ENCODE assay signal across 9 mouse cellular contexts in the genomic region with DNA sequence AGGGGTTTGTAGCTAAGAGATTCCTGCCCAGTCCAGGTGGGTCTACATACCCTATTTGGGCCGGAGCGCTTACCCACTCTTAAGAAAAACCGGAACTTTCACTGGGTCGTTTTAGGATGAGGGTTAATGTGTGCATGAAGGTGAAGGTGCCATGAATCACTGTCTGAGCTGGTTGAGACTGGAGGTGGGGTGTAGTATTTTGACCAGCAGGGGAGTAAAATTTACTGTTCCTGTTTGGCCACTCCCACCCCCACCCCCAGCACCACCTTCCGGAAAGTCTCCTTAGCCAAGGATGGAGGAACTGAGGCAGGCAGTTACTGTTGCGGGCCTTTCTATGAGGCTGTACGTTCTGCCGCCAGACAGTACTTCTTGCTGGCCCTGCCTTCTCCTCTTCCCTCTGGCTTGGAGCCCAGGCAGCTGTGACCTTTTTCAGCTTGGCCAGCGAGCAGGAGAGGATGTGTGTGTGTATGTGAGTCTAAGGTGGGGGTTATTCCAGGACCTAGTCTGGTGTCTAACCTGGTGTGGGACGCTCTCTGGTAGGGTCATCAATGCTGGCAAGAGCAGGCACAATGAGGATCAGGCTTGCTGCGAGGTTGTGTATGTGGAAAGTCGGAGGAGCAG. TPM values are rescaled to one million over a fixed set of nuclear protein-coding genes. Genes with fewer than 3 reads are reported as not detected.
DNase-seq lines count a peak whose midpoint lies in the region; ATAC-seq and TF ChIP-seq lines count a peak whose summit lies in the region.
"Had no signal": no experiment of that assay in that cellular context is flagged by ENCODE, and none has a peak within 500 bp of the region (broad histone marks: within the 10 kb centered on the region; RNA-seq: fewer than 3 reads in every experiment).

No protein-coding gene starts in this region.

- no peak for DNase-seq in layer of hippocampus, adult 2 months (ENCODE audit: low spot score in 2 of 2)
- no peak for DNase-seq in layer of hippocampus, postnatal 10 days (ENCODE audit: low spot score in 2 of 2)
- peak; percentile 90 for DNase-seq in gastrocnemius, adult 18-20 months (ENCODE audit: low spot score)
- no peak for DNase-seq in left cerebral cortex, postnatal 14 days (ENCODE audit: low spot score in 2 of 2)
- no peak for DNase-seq in spleen, postnatal 10 days (ENCODE audit: low spot score in 2 of 2)

- H3K9me3 ChIP-seq in hindbrain, embryonic 16.5 days (ENCODE audit: control insufficient read depth, low read length) = no peaks in the 10 kb centered on the region
- H3K9me3 ChIP-seq in liver, embryonic 15.5 days (replicated peaks) = no peaks in the 10 kb centered on the region
- no peaks in the 10 kb centered on the region for H3K9me3 ChIP-seq in stomach, embryonic 14.5 days (ENCODE audit: control insufficient read depth, low read depth, low read length)

- H3K27me3 ChIP-seq in hindbrain, embryonic 16.5 days (replicated peaks; ENCODE audit: control insufficient read depth, insufficient read depth, low read length) = peaks cover 49% of the 10 kb centered on the region
- peaks cover 99% of the 10 kb centered on the region for H3K27me3 ChIP-seq in liver, embryonic 15.5 days
- 0 out of 2 replicates have a peak, but pooled peaks cover 34% of the 10 kb centered on the region for H3K27me3 ChIP-seq in stomach, embryonic 14.5 days (ENCODE audit: control insufficient read depth, insufficient read depth, low read length)

- 18% methylated on average over 12 of the region's 12 CpGs for WGBS in hindbrain, embryonic 16.5 days
- 17% methylated on average over 12 of the region's 12 CpGs for WGBS in liver, embryonic 15.5 days (ENCODE audit: insufficient replicate concordance)
- 19% methylated on average over 12 of the region's 12 CpGs for WGBS in stomach, embryonic 14.5 days

- no peak overlapping the region for H3K27ac ChIP-seq in layer of hippocampus, adult 2 months
- no peak overlapping the region for H3K27ac ChIP-seq in hindbrain, embryonic 16.5 days (ENCODE audit: low read depth, low read length)
- H3K27ac ChIP-seq in liver, embryonic 15.5 days (replicated peaks) = no peak overlapping the region
- H3K27ac ChIP-seq in stomach, embryonic 14.5 days (ENCODE audit: low read length) = no peak overlapping the region

- no peaks in the 10 kb centered on the region for H3K36me3 ChIP-seq in hindbrain, embryonic 16.5 days (ENCODE audit: control insufficient read depth, insufficient read depth, low read length)
- H3K36me3 ChIP-seq in liver, embryonic 15.5 days (replicated peaks) = no peaks in the 10 kb centered on the region
- no peaks in the 10 kb centered on the region for H3K36me3 ChIP-seq in stomach, embryonic 14.5 days (ENCODE audit: control insufficient read depth, insufficient read depth, low read length)

- intact Hi-C loops in left cerebral cortex, postnatal 14 days (cut with DNase I) = loop anchor here (5.0 kb wide), 1 partner anchor 280 kb away; no protein-coding TSS in a partner anchor

- no peak for TF ChIP-seq CTCF in layer of hippocampus, adult 2 months (conservative IDR thresholded peaks at IDR 0.05)

- H3K4me3 ChIP-seq in layer of hippocampus, adult 2 months = peak overlapping the region; percentile 49; the same call in 1 of the 2 replicates
- H3K4me3 ChIP-seq in hindbrain, embryonic 16.5 days (ENCODE audit: low read length) = no peak overlapping the region
- peak overlapping the region; percentile 52; the same call in 1 of the 2 replicates for H3K4me3 ChIP-seq in liver, embryonic 15.5 days (replicated peaks)
- peak overlapping the region; percentile 39 for H3K4me3 ChIP-seq in stomach, embryonic 14.5 days (ENCODE audit: low read depth, low read length)

- no peak overlapping the region for H3K9ac ChIP-seq in hindbrain, embryonic 16.5 days (ENCODE audit: low read depth, low read length)
- no peak overlapping the region for H3K9ac ChIP-seq in liver, embryonic 15.5 days
- H3K9ac ChIP-seq in stomach, embryonic 14.5 days (replicated peaks; ENCODE audit: low read depth, low read length) = no peak overlapping the region

- ATAC-seq in hindbrain, embryonic 16.5 days = no peak
- no peak for ATAC-seq in liver, embryonic 15.5 days (ENCODE audit: insufficient read depth)
- ATAC-seq in stomach, embryonic 14.5 days (ENCODE audit: insufficient number of reproducible peaks, insufficient read depth, low FRiP score, low read depth) = no peak

- H3K4me2 ChIP-seq in hindbrain, embryonic 16.5 days (ENCODE audit: low read length) = peak overlapping the region; percentile 90
- H3K4me2 ChIP-seq in liver, embryonic 15.5 days = peak overlapping the region; percentile 76
- H3K4me2 ChIP-seq in stomach, embryonic 14.5 days (replicated peaks; ENCODE audit: low read depth, low read length) = peak overlapping the region; percentile 93

- H3K4me1 ChIP-seq in hindbrain, embryonic 16.5 days (ENCODE audit: control insufficient read depth, insufficient read depth, low read depth, low read length) = peaks cover 15% of the 10 kb centered on the region
- H3K4me1 ChIP-seq in liver, embryonic 15.5 days (replicated peaks) = peaks cover 25% of the 10 kb centered on the region
- peaks cover 11% of the 10 kb centered on the region; the same call in 1 of the 2 replicates for H3K4me1 ChIP-seq in stomach, embryonic 14.5 days (ENCODE audit: control insufficient read depth, insufficient read depth, low read length)

RNA-seq across cellular contexts. Expression of a gene that starts 0.5 kb away (rescaled TPM):
- not detected for total RNA-seq in layer of hippocampus, adult 2 months (2021)
- not detected for total RNA-seq in layer of hippocampus, postnatal 10 days (2021)
- 1 to 10 TPM; 2.1 to 3.4 TPM for total RNA-seq in gastrocnemius, adult 18-20 months (2021)
- polyA plus RNA-seq in hindbrain, embryonic 16.5 days (2015; fragmentation: Nextera tagmentation; extraction: Ambion mirVana) = 0.05 and 0.10 TPM in 2 replicates
- not detected in 2 replicates for polyA plus RNA-seq in liver, embryonic 15.5 days (2015; fragmentation: Nextera tagmentation; extraction: Ambion mirVana)
- polyA plus RNA-seq in stomach, embryonic 14.5 days (2014; fragmentation: Nextera tagmentation; extraction: Ambion mirVana) = not detected in 2 replicates
- not detected for total RNA-seq in left cerebral cortex, postnatal 14 days (2021)
- polyA plus RNA-seq: C2C12 had no signal

RNA-seq across cellular contexts. Expression of a gene that starts 1.3 kb away (rescaled TPM):
- under 1 TPM in 1 of 2 experiments, not detected in 1; 0.46 TPM for total RNA-seq in layer of hippocampus, adult 2 months (2021)
- 1 to 10 TPM in 1 of 2 experiments, under 1 TPM in 1; 0.76 to 1.0 TPM for total RNA-seq in layer of hippocampus, postnatal 10 days (2021)
- 10 to 100 TPM; 28.6 to 35.3 TPM for total RNA-seq in gastrocnemius, adult 18-20 months (2021)
- 0.89 and 2.5 TPM in 2 replicates for polyA plus RNA-seq in hindbrain, embryonic 16.5 days (2015; fragmentation: Nextera tagmentation; extraction: Ambion mirVana)
- polyA plus RNA-seq in liver, embryonic 15.5 days (2015; fragmentation: Nextera tagmentation; extraction: Ambion mirVana) = 0.24 and 0.64 TPM in 2 replicates
- 3.0 and 4.0 TPM in 2 replicates for polyA plus RNA-seq in stomach, embryonic 14.5 days (2014; fragmentation: Nextera tagmentation; extraction: Ambion mirVana)
- total RNA-seq in left cerebral cortex, postnatal 14 days (2021) = under 1 TPM; 0.59 to 0.76 TPM

RNA-seq across cellular contexts. Expression of a gene that starts 6.0 kb away (rescaled TPM):
- total RNA-seq in layer of hippocampus, adult 2 months (2021) = 10 to 100 TPM; 22.8 to 24.9 TPM
- total RNA-seq in layer of hippocampus, postnatal 10 days (2021) = 10 to 100 TPM; 37.2 to 39.2 TPM
- total RNA-seq in gastrocnemius, adult 18-20 months (2021) = 10 to 100 TPM; 36.1 to 41.4 TPM
- polyA plus RNA-seq in hindbrain, embryonic 16.5 days (2015; fragmentation: Nextera tagmentation; extraction: Ambion mirVana) = 65.1 and 67.0 TPM in 2 replicates
- 20.5 and 21.5 TPM in 2 replicates for polyA plus RNA-seq in liver, embryonic 15.5 days (2015; fragmentation: Nextera tagmentation; extraction: Ambion mirVana)
- polyA plus RNA-seq in stomach, embryonic 14.5 days (2014; fragmentation: Nextera tagmentation; extraction: Ambion mirVana) = 163 and 170 TPM in 2 replicates
- total RNA-seq in left cerebral cortex, postnatal 14 days (2021) = 10 to 100 TPM; 35.2 to 36.6 TPM

RNA-seq across cellular contexts. Expression of a gene that starts 36.2 kb away (rescaled TPM):
- total RNA-seq in layer of hippocampus, adult 2 months (2021) = 10 to 100 TPM; 10.2 to 11.0 TPM
- 10 to 100 TPM in 1 of 2 experiments, 1 to 10 TPM in 1; 9.1 to 11.4 TPM for total RNA-seq in layer of hippocampus, postnatal 10 days (2021)
- 1 to 10 TPM in 1 of 2 experiments, under 1 TPM in 1; 0.71 to 1.6 TPM for total RNA-seq in gastrocnemius, adult 18-20 months (2021)
- 9.1 and 12.4 TPM in 2 replicates for polyA plus RNA-seq in hindbrain, embryonic 16.5 days (2015; fragmentation: Nextera tagmentation; extraction: Ambion mirVana)
- 27.6 and 29.0 TPM in 2 replicates for polyA plus RNA-seq in liver, embryonic 15.5 days (2015; fragmentation: Nextera tagmentation; extraction: Ambion mirVana)
- 68.6 and 74.7 TPM in 2 replicates for polyA plus RNA-seq in stomach, embryonic 14.5 days (2014; fragmentation: Nextera tagmentation; extraction: Ambion mirVana)
- total RNA-seq in left cerebral cortex, postnatal 14 days (2021) = 10 to 100 TPM in 1 of 2 experiments, 1 to 10 TPM in 1; 8.9 to 12.1 TPM

Comparison
In these comparisons a context has a peak if more than half of its experiments do, and no peak if none do; other contexts are left out.
1. RNA of a gene that starts 1.3 kb away (total RNA-seq): 28.6 to 35.3 TPM in gastrocnemius, adult 18-20 months; 0.76 to 1.0 TPM in layer of hippocampus, postnatal 10 days, 0.59 to 0.76 TPM in left cerebral cortex, postnatal 14 days and 0.46 TPM in layer of hippocampus, adult 2 months; every median in the first group is over 10 times any median in the second.
2. Peak in every context shown above with its lines, with median percentiles within 50 percentile points of each other: H3K4me2 ChIP-seq.